Mouse (Mus musculus) megakaryocyte, embryonic 14.5 days (primary cell): ENCODE data around the gene Sipa1l3.

ENCODE experiments used
- FLI1 ChIP-seq: IDR thresholded peaks from 2 replicates; pipeline ENCODE4 v1.6.1; 2012; ENCODE audit warnings: low read length, inconsistent platforms, mixed read lengths
- GATA1 ChIP-seq: IDR thresholded peaks from 3 replicates; pipeline ENCODE4 v1.6.1; 2012; ENCODE audit warnings: mixed read lengths, low read length, inconsistent platforms, borderline replicate concordance

GRCm38 (mm10) chr7:29336795-29337319 lies 181.6 kb downstream of the Sipa1l3 start:
- TF ChIP-seq GATA1 (no peak), FLI1 (no peak)
